Mouse (Mus musculus): Measurements from ENCODE around the gene Dut. TPM values are rescaled to one million over a fixed set of nuclear protein-coding genes. Genes with fewer than 3 reads are reported as not detected.
A peak's percentile ranks its signal among the peaks of the same experiment; 100 is the strongest.

Dut gene
- total and polyA plus RNA-seq, 2 experiments, result 8.6 to 16.8 TPM

DNA sequence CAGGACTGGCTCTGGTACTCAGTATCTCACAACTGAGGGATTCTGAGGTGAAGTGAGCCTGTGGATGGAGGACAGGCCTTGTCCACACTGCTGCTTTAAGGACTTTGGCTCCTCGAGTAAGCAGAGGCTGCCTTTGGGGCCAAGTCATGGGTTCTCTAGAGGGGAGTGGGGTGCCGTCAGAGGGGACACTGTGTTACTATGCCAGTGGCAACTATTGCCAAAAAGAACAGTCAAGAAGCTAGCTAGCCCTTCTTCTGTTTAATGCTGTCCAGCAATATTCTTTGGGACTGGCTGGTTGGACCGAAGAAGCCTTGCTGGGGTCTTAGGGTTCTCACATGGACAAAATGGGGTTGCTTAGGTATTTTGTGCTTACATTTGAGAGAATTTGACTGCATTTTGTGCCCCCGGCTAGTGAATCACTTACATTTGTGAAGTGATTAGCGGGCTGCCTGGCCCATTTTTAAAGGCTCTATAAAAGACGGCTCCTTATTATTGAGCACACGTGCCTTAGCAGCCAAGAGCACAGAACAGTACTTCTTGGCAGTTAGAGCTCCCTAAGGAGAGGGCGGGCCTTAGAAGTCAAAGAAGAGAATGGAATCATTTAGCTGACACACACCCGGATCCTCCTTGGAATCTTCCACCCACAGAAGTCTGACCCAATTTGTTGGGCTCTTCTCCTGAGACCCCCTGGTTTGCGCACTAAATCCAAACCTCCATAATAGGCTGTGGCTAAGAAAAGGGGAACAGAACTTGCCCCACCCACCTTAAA, 43.4 kb downstream of the Dut start:
- Histone ChIP-seq H3K27me3 (ENCODE audit: control insufficient read depth, insufficient read depth, low read length) (no peaks in the 10 kb centered on the region; the same call in 1 of the 2 replicates), H3K79me2 (ENCODE audit: control insufficient read depth, insufficient read depth, low read length) (no peaks in the 10 kb centered on the region), H3K4me3 (ENCODE audit: insufficient read depth, low read depth, low read length) (no peak overlapping the region), H3K4me1 (ENCODE audit: control insufficient read depth, insufficient read depth, low read length) (no peaks in the 10 kb centered on the region), H3K9ac (ENCODE audit: low read depth, low read length) (no peak overlapping the region), H3K27ac (replicated peaks; ENCODE audit: insufficient read depth, low read depth, low read length) (no peak overlapping the region), H3K36me3 (ENCODE audit: control insufficient read depth, insufficient read depth, low read length) (no peaks in the 10 kb centered on the region)
- no peak for DNase-seq (ENCODE audit: extremely low read depth, low read depth, low spot score)
- TF ChIP-seq CTCF (IDR thresholded peaks at IDR 0.05; ENCODE audit: low read depth, low read length), result no peak
- TF ChIP-seq POLR2A (IDR thresholded peaks at IDR 0.05; ENCODE audit: extremely low read depth, insufficient read depth, low read length), result no peak
- WGBS, result 85% methylated on average over 10 of the region's 10 CpGs

GRCm38 (mm10) chr2:125291101-125291500, 44.1 kb downstream of the Dut start:
- Histone ChIP-seq H3K36me3 (ENCODE audit: control insufficient read depth, insufficient read depth, low read length) (no peaks in the 10 kb centered on the region), H3K27me3 (ENCODE audit: control insufficient read depth, insufficient read depth, low read length) (no peaks in the 10 kb centered on the region), H3K27ac (replicated peaks; ENCODE audit: insufficient read depth, low read depth, low read length) (no peak overlapping the region), H3K9ac (ENCODE audit: low read depth, low read length) (no peak overlapping the region), H3K79me2 (ENCODE audit: control insufficient read depth, insufficient read depth, low read length) (no peaks in the 10 kb centered on the region), H3K4me1 (ENCODE audit: control insufficient read depth, insufficient read depth, low read length) (no peaks in the 10 kb centered on the region), H3K4me3 (ENCODE audit: insufficient read depth, low read depth, low read length) (no peak overlapping the region)
- no peak for DNase-seq (ENCODE audit: extremely low read depth, low read depth, low spot score)
- TF ChIP-seq POLR2A (IDR thresholded peaks at IDR 0.05; ENCODE audit: extremely low read depth, insufficient read depth, low read length), result no peak
- TF ChIP-seq CTCF (IDR thresholded peaks at IDR 0.05; ENCODE audit: low read depth, low read length), result no peak
- WGBS, result 74% methylated on average over 1 of the region's 1 CpGs

- 85% methylated on average over 7 of the region's 7 CpGs for WGBS
- Histone ChIP-seq H3K27me3 (ENCODE audit: control insufficient read depth, insufficient read depth, low read length) (no peaks in the 10 kb centered on the region), H3K27ac (replicated peaks; ENCODE audit: insufficient read depth, low read depth, low read length) (no peak overlapping the region), H3K9ac (ENCODE audit: low read depth, low read length) (no peak overlapping the region), H3K4me1 (ENCODE audit: control insufficient read depth, insufficient read depth, low read length) (no peaks in the 10 kb centered on the region), H3K4me3 (ENCODE audit: insufficient read depth, low read depth, low read length) (no peak overlapping the region), H3K79me2 (ENCODE audit: control insufficient read depth, insufficient read depth, low read length) (no peaks in the 10 kb centered on the region), H3K36me3 (ENCODE audit: control insufficient read depth, insufficient read depth, low read length) (no peaks in the 10 kb centered on the region)
- no peak for DNase-seq (ENCODE audit: extremely low read depth, low read depth, low spot score)
- TF ChIP-seq CTCF (IDR thresholded peaks at IDR 0.05; ENCODE audit: low read depth, low read length), result no peak
- TF ChIP-seq POLR2A (IDR thresholded peaks at IDR 0.05; ENCODE audit: extremely low read depth, insufficient read depth, low read length), result no peak
Observed at GRCm38 (mm10) chr2:125292616-125293015, 45.6 kb downstream of the Dut start.

GRCm38 (mm10) chr2:125293969-125294491, 47.0 kb downstream of the Dut start:
- DNase-seq (ENCODE audit: extremely low read depth, low read depth, low spot score), result no peak
- H3K27me3 ChIP-seq (ENCODE audit: control insufficient read depth, insufficient read depth, low read length), result no peaks in the 10 kb centered on the region
- TF ChIP-seq POLR2A (IDR thresholded peaks at IDR 0.05; ENCODE audit: extremely low read depth, insufficient read depth, low read length), result no peak
- no peak for TF ChIP-seq CTCF (IDR thresholded peaks at IDR 0.05; ENCODE audit: low read depth, low read length)
- H3K4me1 ChIP-seq (ENCODE audit: control insufficient read depth, insufficient read depth, low read length), result no peaks in the 10 kb centered on the region
- no peaks in the 10 kb centered on the region for H3K36me3 ChIP-seq (ENCODE audit: control insufficient read depth, insufficient read depth, low read length)
- H3K79me2 ChIP-seq (ENCODE audit: control insufficient read depth, insufficient read depth, low read length), result no peaks in the 10 kb centered on the region
- WGBS, result 78% methylated on average over 5 of the region's 5 CpGs
- H3K4me3 ChIP-seq (ENCODE audit: insufficient read depth, low read depth, low read length), result no peak overlapping the region
- no peak overlapping the region for H3K9ac ChIP-seq (ENCODE audit: low read depth, low read length)
- no peak overlapping the region for H3K27ac ChIP-seq (replicated peaks; ENCODE audit: insufficient read depth, low read depth, low read length)

DNA sequence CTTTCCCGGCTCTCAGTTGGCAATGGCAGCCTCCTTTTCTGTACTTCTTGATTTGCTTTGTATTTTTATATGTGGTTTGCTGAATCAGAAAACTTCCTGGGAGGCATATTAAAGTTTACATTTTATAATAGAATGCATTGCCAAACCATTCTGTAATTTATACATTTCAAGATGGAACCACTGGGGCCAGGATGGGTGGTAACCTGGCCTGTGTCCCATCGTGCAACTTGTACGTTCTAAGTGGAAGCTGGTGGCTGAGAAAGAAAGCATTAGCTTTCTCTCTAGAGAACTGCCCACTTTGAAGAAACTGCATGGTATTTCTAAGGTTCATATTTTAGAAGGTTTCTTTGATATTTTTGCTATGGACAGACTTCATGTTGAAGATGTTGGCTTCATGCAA, 48.5 kb downstream of the Dut start:
- Histone ChIP-seq H3K36me3 (ENCODE audit: control insufficient read depth, insufficient read depth, low read length) (no peaks in the 10 kb centered on the region), H3K4me1 (ENCODE audit: control insufficient read depth, insufficient read depth, low read length) (no peaks in the 10 kb centered on the region), H3K79me2 (ENCODE audit: control insufficient read depth, insufficient read depth, low read length) (no peaks in the 10 kb centered on the region), H3K27me3 (ENCODE audit: control insufficient read depth, insufficient read depth, low read length) (no peaks in the 10 kb centered on the region), H3K4me3 (ENCODE audit: insufficient read depth, low read depth, low read length) (no peak overlapping the region), H3K9ac (ENCODE audit: low read depth, low read length) (no peak overlapping the region), H3K27ac (replicated peaks; ENCODE audit: insufficient read depth, low read depth, low read length) (no peak overlapping the region)
- no peak for DNase-seq (ENCODE audit: extremely low read depth, low read depth, low spot score)
- TF ChIP-seq POLR2A (IDR thresholded peaks at IDR 0.05; ENCODE audit: extremely low read depth, insufficient read depth, low read length) (no peak), CTCF (IDR thresholded peaks at IDR 0.05; ENCODE audit: low read depth, low read length) (no peak)
- 87% methylated on average over 3 of the region's 3 CpGs for WGBS

- Histone ChIP-seq H3K27me3 (ENCODE audit: control insufficient read depth, insufficient read depth, low read length) (no peaks in the 10 kb centered on the region), H3K27ac (replicated peaks; ENCODE audit: insufficient read depth, low read depth, low read length) (no peak overlapping the region), H3K4me1 (ENCODE audit: control insufficient read depth, insufficient read depth, low read length) (no peaks in the 10 kb centered on the region), H3K79me2 (ENCODE audit: control insufficient read depth, insufficient read depth, low read length) (no peaks in the 10 kb centered on the region), H3K9ac (ENCODE audit: low read depth, low read length) (no peak overlapping the region), H3K4me3 (ENCODE audit: insufficient read depth, low read depth, low read length) (no peak overlapping the region), H3K36me3 (ENCODE audit: control insufficient read depth, insufficient read depth, low read length) (no peaks in the 10 kb centered on the region)
- peak; percentile 25 for DNase-seq (ENCODE audit: extremely low read depth, low read depth, low spot score)
- TF ChIP-seq POLR2A (IDR thresholded peaks at IDR 0.05; ENCODE audit: extremely low read depth, insufficient read depth, low read length) (no peak), CTCF (IDR thresholded peaks at IDR 0.05; ENCODE audit: low read depth, low read length) (no peak)
- WGBS, result 84% methylated on average over 1 of the region's 1 CpGs
Observed at GRCm38 (mm10) chr2:125298841-125299240, 51.9 kb downstream of the Dut start.

Measured in liver, adult 2 months (tissue).